Mouse (Mus musculus) kidney, embryonic 14.5 days (tissue): ENCODE measurements at regions not wholly inside any gene's neighbourhood (a gene's known extent, or its start where the extent isn't known, plus 50 kb on each side); places are given as distances from the start of the nearest gene placed in this dataset.

Source experiments
- ATAC-seq: fragments of 200-750 bp; cut with Nextera tagmentation; 2 replicates; pipeline ENCODE4 v1.8.0; 2017; ENCODE audit warnings: moderate number of reproducible peaks, mild to moderate bottlenecking, moderate TSS enrichment, moderate library complexity; ENCODE audit not compliant: low FRiP score, low TSS enrichment
- H3K27ac ChIP-seq: fragments of 300-500 bp; sonication (generic); 2 replicates; pipeline ENCODE4 v1.5.1; 2014; ENCODE audit warnings: low read depth, mild to moderate bottlenecking, low read length, moderate library complexity, mixed read lengths
- H3K27me3 ChIP-seq: fragments of 300-500 bp; sonication (generic); 2 replicates; pipeline ENCODE4 v1.6.1; 2014; ENCODE audit warnings: mild to moderate bottlenecking, low read length; ENCODE audit not compliant: control insufficient read depth, insufficient read depth
- H3K36me3 ChIP-seq: fragments of 300-500 bp; sonication (generic); 2 replicates; pipeline ENCODE4 v1.6.1; 2014; ENCODE audit warnings: low read length, mixed read lengths; ENCODE audit not compliant: control insufficient read depth, insufficient read depth
- H3K4me1 ChIP-seq: fragments of 300-500 bp; sonication (generic); 2 replicates; pipeline ENCODE4 v1.6.1; 2014; ENCODE audit warnings: low read length, mixed read lengths; ENCODE audit not compliant: control insufficient read depth, insufficient read depth
- H3K4me2 ChIP-seq: fragments of 300-500 bp; sonication (generic); replicated peaks from 2 replicates; pipeline ENCODE4 v1.6.1; 2014; ENCODE audit warnings: low read depth, mild to moderate bottlenecking, low read length
- H3K4me3 ChIP-seq: fragments of 300-500 bp; sonication (generic); 2 replicates; pipeline ENCODE4 v1.5.1; 2014; ENCODE audit warnings: mild to moderate bottlenecking, low read length
- H3K9ac ChIP-seq: fragments of 300-500 bp; sonication (generic); 2 replicates; pipeline ENCODE4 v1.6.1; 2014; ENCODE audit warnings: low read depth, mild to moderate bottlenecking, low read length, moderate library complexity
- H3K9me3 ChIP-seq: fragments of 300-500 bp; sonication (generic); 2 replicates; pipeline ENCODE4 v1.6.1; 2016; ENCODE audit warnings: low read length; ENCODE audit not compliant: control insufficient read depth
- WGBS: fragments of 180-500 bp; shearing (Covaris S2); extraction: QIAGEN DNeasy Blood & Tissue Kit; methylation state at CpG from one replicate; pipeline ENCODE4 v1.1.7; 2014; 5-methylcytosine and 5-hydroxymethylcytosine counted together

DNA sequence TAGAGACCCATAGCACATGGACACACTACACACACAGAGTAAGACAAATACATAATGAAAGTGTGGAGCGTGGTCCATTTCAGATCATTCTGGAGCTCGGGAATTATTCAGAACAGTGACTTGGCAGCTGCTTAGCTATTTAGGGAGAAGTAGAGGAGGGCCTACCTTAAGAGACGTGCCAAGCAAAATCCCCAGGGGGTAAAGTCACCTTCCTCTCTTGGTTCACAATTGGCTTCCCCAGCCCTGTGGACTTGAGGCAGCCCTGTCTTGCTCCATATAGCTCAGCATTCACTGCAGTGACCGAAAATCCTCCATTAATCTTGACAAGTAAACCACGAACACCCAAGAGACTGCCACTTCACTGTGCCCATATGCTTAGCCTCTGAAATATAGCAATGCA lies 574.8 kb downstream of the 1810013L24Rik start:
- Histone ChIP-seq H3K9ac (no peak overlapping the region), H3K4me3 (no peak overlapping the region), H3K36me3 (no peaks in the 10 kb centered on the region), H3K4me2 (no peak overlapping the region), H3K27me3 (no peaks in the 10 kb centered on the region), H3K4me1 (no peaks in the 10 kb centered on the region), H3K9me3 (no peaks in the 10 kb centered on the region), H3K27ac (no peak overlapping the region)
- ATAC-seq, result no peak
- 82% methylated on average over 5 of the region's 5 CpGs for WGBS

DNA sequence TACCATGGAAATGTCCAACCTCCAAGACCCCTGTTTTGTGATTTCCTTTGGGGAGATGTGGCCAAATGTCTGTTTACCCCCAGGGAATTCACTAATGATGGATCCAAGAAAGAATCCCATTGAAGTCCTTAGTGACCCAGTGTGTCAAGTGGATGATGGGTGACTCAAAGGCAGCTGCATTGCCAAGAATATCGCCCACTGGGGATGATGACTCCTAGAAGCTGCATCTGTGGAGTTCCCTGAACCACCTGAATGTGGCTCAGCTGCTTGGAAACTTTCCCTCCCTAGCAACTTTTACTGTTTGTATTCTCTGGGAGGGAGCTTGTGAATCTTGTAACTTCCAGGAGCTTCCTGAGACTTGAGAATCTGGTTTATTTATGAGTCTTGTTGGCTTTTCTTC lies 578.3 kb downstream of the 1810013L24Rik start:
- WGBS, result 87% methylated on average over 1 of the region's 1 CpGs
- Histone ChIP-seq H3K27me3 (no peaks in the 10 kb centered on the region), H3K4me1 (no peaks in the 10 kb centered on the region), H3K36me3 (no peaks in the 10 kb centered on the region), H3K4me3 (no peak overlapping the region), H3K9me3 (no peaks in the 10 kb centered on the region), H3K4me2 (no peak overlapping the region), H3K9ac (no peak overlapping the region), H3K27ac (no peak overlapping the region)
- no peak for ATAC-seq

DNA sequence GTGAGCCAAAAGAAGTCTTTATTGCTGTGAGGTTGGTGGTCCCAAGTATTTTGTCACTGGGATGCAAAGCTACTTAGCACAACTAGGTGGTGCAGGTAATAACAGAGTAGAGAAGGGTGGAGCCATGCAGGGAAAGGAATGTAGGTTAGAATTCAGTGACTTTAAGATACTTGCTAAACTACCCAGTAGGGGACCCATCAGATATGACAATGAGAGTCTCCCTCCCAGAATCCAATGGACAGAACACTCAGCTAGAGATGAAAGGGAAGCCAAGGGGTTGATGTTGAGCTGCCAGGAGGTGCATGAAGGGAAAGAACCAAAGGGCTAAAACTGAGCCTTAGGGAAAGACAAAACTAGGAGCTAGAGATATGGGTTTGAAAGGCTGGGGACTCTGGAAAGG lies 564.9 kb downstream of the Grin2a start:
- H3K9me3 ChIP-seq, result 0 out of 2 replicates have a peak, but pooled peaks cover 4% of the 10 kb centered on the region
- H3K4me2 ChIP-seq, result no peak overlapping the region
- H3K4me3 ChIP-seq, result no peak overlapping the region
- no peak overlapping the region for H3K27ac ChIP-seq
- no peaks in the 10 kb centered on the region for H3K27me3 ChIP-seq
- no peaks in the 10 kb centered on the region for H3K4me1 ChIP-seq
- H3K36me3 ChIP-seq, result no peaks in the 10 kb centered on the region
- H3K9ac ChIP-seq, result no peak overlapping the region
- ATAC-seq, result no peak

DNA sequence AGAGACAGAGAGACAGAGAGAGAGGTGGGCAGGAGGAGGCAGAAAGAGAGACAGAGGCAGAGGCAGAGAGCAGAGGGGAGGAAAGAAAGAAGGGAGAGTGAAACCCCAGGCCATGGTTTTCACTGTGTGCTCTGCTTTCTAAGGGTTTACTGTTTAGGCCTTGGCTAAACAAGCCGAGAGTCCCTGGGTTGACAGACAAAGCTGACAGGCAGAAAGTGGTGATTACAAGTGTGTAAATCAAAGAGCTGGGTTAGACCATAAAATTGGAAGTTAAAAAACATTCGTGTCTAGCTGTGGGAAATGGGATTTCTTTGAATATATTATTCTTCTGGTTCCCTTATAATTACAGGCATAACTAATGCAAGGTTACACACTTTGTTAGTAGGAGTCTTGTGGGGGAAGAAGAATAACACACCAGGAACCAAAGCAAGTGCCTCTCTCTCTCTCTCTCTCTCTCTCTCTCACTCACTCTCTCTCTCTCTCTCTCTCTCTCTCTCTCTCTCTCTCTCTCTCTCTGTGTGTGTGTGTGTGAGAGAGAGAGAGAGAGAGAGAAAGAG lies 556.0 kb downstream of the Grin2a start:
- Histone ChIP-seq H3K36me3 (no peaks in the 10 kb centered on the region), H3K9me3 (0 out of 2 replicates have a peak, but pooled peaks cover 1% of the 10 kb centered on the region), H3K4me1 (no peaks in the 10 kb centered on the region), H3K9ac (no peak overlapping the region), H3K4me2 (no peak overlapping the region), H3K4me3 (no peak overlapping the region), H3K27me3 (no peaks in the 10 kb centered on the region), H3K27ac (no peak overlapping the region)
- WGBS, result 20% methylated on average over 2 of the region's 2 CpGs
- no peak for ATAC-seq

DNA sequence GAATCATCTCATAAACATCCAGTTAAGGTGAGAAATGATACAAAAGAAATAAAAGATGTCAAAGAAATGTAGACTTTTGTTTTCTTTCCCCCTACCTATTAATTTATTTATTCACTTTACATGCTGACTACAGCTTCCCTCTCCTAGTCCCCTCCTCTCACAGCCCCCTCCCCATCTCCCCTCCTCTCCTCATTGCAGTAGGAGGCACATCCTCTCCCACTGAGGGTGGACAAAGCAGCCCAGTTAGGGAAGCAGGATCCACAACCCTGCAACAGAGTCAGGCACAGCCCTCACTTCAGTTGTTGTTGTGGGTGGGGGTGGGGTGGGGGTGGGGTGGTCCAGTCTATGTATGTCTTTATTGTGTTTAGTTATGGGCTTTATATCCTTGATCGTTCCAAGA lies 555.5 kb downstream of the Grin2a start:
- H3K4me2 ChIP-seq, result no peak overlapping the region
- H3K4me3 ChIP-seq, result no peak overlapping the region
- no peaks in the 10 kb centered on the region for H3K9me3 ChIP-seq
- ATAC-seq, result no peak
- WGBS, result 81% methylated on average over 1 of the region's 1 CpGs
- H3K36me3 ChIP-seq, result no peaks in the 10 kb centered on the region
- no peak overlapping the region for H3K9ac ChIP-seq
- H3K4me1 ChIP-seq, result no peaks in the 10 kb centered on the region
- H3K27me3 ChIP-seq, result no peaks in the 10 kb centered on the region
- H3K27ac ChIP-seq, result no peak overlapping the region

DNA sequence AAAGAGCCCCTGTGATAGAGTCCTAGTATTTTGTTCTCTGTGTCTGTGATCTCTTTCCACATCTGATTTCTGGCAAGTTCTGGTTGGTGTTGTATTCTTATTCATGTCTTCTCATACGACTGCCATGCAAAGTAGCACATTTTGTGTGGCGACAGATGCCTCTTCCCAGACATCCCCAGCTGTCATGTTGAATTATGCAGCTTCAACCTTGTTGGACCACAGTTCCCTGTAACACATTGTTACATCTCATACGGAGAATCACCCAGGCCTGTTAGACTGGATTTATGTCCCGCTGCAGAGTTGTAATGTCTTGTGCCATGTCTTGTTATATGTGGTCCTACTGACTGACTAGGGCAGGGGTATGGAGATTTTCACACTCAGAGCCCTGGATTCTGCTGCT lies 543.3 kb downstream of the Grin2a start:
- no peak for ATAC-seq
- WGBS, result 72% methylated on average over 4 of the region's 4 CpGs

DNA sequence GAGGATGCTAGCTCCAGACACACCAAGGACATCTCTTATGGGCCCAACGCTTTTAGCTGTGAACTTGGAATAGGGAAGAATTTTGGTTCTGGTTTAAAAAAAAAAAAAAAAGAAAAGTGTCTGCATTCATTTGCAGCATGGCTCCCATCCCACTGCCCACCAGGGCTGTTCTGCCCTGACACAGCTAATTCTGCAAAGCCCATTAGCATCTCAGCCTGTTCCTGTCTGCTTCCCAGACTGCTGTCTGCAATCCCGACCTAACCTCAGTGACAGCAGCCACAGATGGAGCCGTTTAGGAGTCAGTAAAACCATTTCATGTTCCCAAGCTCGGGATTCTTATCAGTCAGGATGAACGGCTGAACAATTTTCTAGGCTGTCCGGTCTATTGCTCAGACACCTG lies 537.8 kb downstream of the Grin2a start:
- H3K9ac ChIP-seq, result no peak overlapping the region
- H3K36me3 ChIP-seq, result no peaks in the 10 kb centered on the region
- no peak overlapping the region for H3K4me2 ChIP-seq
- no peaks in the 10 kb centered on the region for H3K27me3 ChIP-seq
- no peak overlapping the region for H3K4me3 ChIP-seq
- WGBS, result 55% methylated on average over 6 of the region's 6 CpGs
- no peak for ATAC-seq
- no peaks in the 10 kb centered on the region for H3K9me3 ChIP-seq
- no peaks in the 10 kb centered on the region for H3K4me1 ChIP-seq
- no peak overlapping the region for H3K27ac ChIP-seq

More for the DNA sequence above, 543.3 kb downstream of the Grin2a start:
- Histone ChIP-seq H3K4me1 (no peaks in the 10 kb centered on the region), H3K9ac (no peak overlapping the region), H3K4me2 (no peak overlapping the region), H3K4me3 (no peak overlapping the region), H3K27ac (no peak overlapping the region), H3K9me3 (no peaks in the 10 kb centered on the region), H3K36me3 (no peaks in the 10 kb centered on the region), H3K27me3 (no peaks in the 10 kb centered on the region)

DNA sequence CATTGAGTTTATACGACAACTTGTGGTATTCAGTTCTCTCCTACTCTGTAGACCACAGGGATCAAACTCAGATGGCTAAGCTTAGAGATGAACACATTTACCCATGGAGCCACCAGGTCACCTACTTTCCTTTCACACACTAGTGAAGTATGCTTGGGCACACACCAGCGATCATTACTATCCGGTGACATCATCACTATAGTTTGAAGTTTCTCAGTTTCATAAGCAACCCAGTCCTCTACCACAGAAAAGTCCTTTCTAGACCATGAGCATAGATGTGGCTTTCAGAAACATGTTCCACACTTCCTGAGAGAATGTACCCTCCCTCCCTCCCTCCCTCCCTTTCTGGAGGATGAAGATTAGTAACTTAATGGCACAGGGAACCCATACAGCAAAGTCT lies 532.9 kb downstream of the Grin2a start:
- WGBS, result 89% methylated on average over 3 of the region's 3 CpGs
- no peaks in the 10 kb centered on the region for H3K36me3 ChIP-seq
- ATAC-seq, result no peak
- H3K27ac ChIP-seq, result no peak overlapping the region
- no peaks in the 10 kb centered on the region for H3K9me3 ChIP-seq
- H3K4me1 ChIP-seq, result no peaks in the 10 kb centered on the region
- H3K27me3 ChIP-seq, result no peaks in the 10 kb centered on the region
- no peak overlapping the region for H3K4me2 ChIP-seq
- no peak overlapping the region for H3K4me3 ChIP-seq
- H3K9ac ChIP-seq, result no peak overlapping the region

DNA sequence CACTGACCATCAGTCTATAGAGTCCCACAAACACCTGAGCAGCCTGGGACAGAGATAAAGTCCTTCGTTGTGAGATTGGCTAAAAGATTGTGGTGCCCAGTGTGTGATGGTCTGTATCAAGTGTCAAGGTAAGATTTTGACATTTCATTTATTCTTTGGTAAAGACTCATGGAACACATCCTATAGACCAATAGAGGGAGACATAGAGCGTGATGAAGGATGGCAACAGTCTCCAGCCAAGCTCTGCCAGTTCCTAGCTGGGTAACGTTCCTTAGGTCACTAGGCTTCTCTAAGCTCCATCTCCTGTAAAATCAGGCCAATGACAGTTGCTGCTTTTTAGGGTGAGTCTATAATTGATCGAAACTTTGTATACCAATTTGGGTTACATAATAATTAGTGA lies 526.0 kb downstream of the Grin2a start:
- ATAC-seq, result no peak
- no peaks in the 10 kb centered on the region for H3K4me1 ChIP-seq
- no peaks in the 10 kb centered on the region for H3K36me3 ChIP-seq
- no peak overlapping the region for H3K9ac ChIP-seq
- no peaks in the 10 kb centered on the region for H3K9me3 ChIP-seq
- no peaks in the 10 kb centered on the region for H3K27me3 ChIP-seq
- H3K4me2 ChIP-seq, result no peak overlapping the region
- 66% methylated on average over 4 of the region's 4 CpGs for WGBS
- no peak overlapping the region for H3K4me3 ChIP-seq
- no peak overlapping the region for H3K27ac ChIP-seq
